Mouse (Mus musculus) testis, adult 2 months (tissue): ENCODE measurements around the gene Ifna7.
"Not testable (repeated sequence)": the region's sequence is repeated elsewhere in the genome, so short reads cannot be mapped to it uniquely, and the experiment has no call there.

Experiments used
- CTCF ChIP-seq: fragments of 200-500 bp; IDR thresholded peaks from 2 replicates; pipeline ENCODE4 v1.5.1; 2012; ENCODE audit warnings: low read depth, mild to moderate bottlenecking, inconsistent platforms, low read length, moderate library complexity; ENCODE audit not compliant: control insufficient read depth, insufficient read depth, insufficient replicate concordance
- POLR2A ChIP-seq: fragments of 200-500 bp; IDR thresholded peaks from 2 replicates; pipeline ENCODE4 v1.6.1; 2012; ENCODE audit warnings: low read depth, mild to moderate bottlenecking, inconsistent platforms, low read length, moderate library complexity; ENCODE audit not compliant: control insufficient read depth

GRCm38 (mm10) chr4:88773534-88773933 lies 42.5 kb upstream of the Ifna7 start, which contains the start of gene Gm13290:
- not testable (repeated sequence) for TF ChIP-seq POLR2A, CTCF
